Mouse (Mus musculus): ENCODE data around the gene 2210016L21Rik.

- no peak for TF ChIP-seq POLR2A (IDR thresholded peaks at IDR 0.05; ENCODE audit: low read depth, low read length)
- TF ChIP-seq CTCF (conservative IDR thresholded peaks at IDR 0.05; ENCODE audit: insufficient read depth, insufficient read length, low read depth, low read length), result no peak
These were observed 26.1 kb upstream of the 2210016L21Rik start for GRCm38 (mm10) chr5:114915854-114916253.

Data from kidney, adult 2 months (tissue).